Comparison of ENCODE assay signal across 12 mouse cellular contexts in the genomic region with DNA sequence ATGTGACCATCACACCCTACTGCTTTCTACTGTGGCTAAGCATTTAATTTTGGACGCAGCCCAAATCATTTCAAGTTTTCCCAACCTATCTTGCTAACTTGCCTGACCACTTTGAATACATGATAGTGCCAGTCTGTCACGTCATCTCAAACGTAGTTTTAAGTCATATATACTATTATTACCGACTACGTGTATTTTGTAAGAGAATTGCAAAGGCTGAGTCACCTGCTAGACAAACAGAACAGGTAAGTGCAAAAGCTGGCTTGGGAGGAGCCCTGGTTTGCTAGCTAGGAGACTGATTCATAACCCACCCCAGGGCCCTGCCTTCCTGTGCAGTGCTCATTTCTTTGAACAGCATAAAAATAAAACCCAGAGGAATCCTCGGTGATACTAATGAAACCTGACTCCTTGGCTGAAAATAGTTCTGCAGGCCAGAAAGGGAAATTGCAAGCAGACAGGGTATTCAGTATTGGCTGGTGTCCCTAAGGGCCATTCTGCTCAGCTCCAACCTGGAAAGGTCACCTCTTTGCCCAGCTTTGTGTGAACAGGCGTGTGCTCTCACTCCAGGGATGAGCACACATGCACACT.
DNase-seq lines count a peak whose midpoint lies in the region; ATAC-seq and TF ChIP-seq lines count a peak whose summit lies in the region.
"Had no signal": no experiment of that assay in that cellular context is flagged by ENCODE, and none has a peak within 500 bp of the region (broad histone marks: within the 10 kb centered on the region; RNA-seq: fewer than 3 reads in every experiment).

No protein-coding gene starts in this region.

- no peak for TF ChIP-seq CTCF in heart, postnatal 0 days (IDR thresholded peaks at IDR 0.05; ENCODE audit: low read depth)
- no peak for TF ChIP-seq CTCF in heart, adult 2 months (IDR thresholded peaks at IDR 0.05)

- H3K4me2 ChIP-seq in heart, postnatal 0 days (ENCODE audit: low read depth, low read length): no peak overlapping the region
- H3K4me2 ChIP-seq in limb, embryonic 13.5 days (replicated peaks): no peak overlapping the region
- H3K4me2 ChIP-seq: hindbrain, embryonic 15.5 days had no signal

- no peak for TF ChIP-seq POLR2A in heart, adult 2 months (IDR thresholded peaks at IDR 0.05; ENCODE audit: insufficient read depth, low read depth, low read length)

- H3K4me1 ChIP-seq in heart, postnatal 0 days (ENCODE audit: control insufficient read depth, insufficient read depth): peaks cover 18% of the 10 kb centered on the region
- H3K4me1 ChIP-seq in heart, adult 2 months (ENCODE audit: control insufficient read depth, insufficient read depth, low read length): peaks cover 3% of the 10 kb centered on the region; the same call in 1 of the 2 replicates
- H3K4me1 ChIP-seq in limb, embryonic 13.5 days: peaks cover 13% of the 10 kb centered on the region
- H3K4me1 ChIP-seq: hindbrain, embryonic 15.5 days had no signal

- H3K9me3 ChIP-seq in heart, postnatal 0 days (replicated peaks; ENCODE audit: control insufficient read depth, low read length): no peaks in the 10 kb centered on the region
- H3K9me3 ChIP-seq in limb, embryonic 13.5 days: no peaks in the 10 kb centered on the region
- H3K9me3 ChIP-seq: hindbrain, embryonic 15.5 days had no signal

- H3K79me2 ChIP-seq in heart, adult 2 months (replicated peaks; ENCODE audit: control insufficient read depth, insufficient read depth, low read length): no peaks in the 10 kb centered on the region

- 53% methylated on average over 7 of the region's 7 CpGs for WGBS in heart, postnatal 0 days
- 54% methylated on average over 7 of the region's 7 CpGs for WGBS in heart, adult 2 months
- WGBS in limb, embryonic 13.5 days: 64% methylated on average over 7 of the region's 7 CpGs

- H3K36me3 ChIP-seq in heart, postnatal 0 days (replicated peaks; ENCODE audit: control insufficient read depth, insufficient read depth, low read length): no peaks in the 10 kb centered on the region
- H3K36me3 ChIP-seq in heart, adult 2 months (ENCODE audit: control insufficient read depth, insufficient read depth, low read length): no peaks in the 10 kb centered on the region
- H3K36me3 ChIP-seq in limb, embryonic 13.5 days: no peaks in the 10 kb centered on the region
- H3K36me3 ChIP-seq: hindbrain, embryonic 15.5 days had no signal

- intact Hi-C loops in heart, adult 2 months (cut with DNase I): no loop called here

- no peak overlapping the region for H3K27ac ChIP-seq in heart, postnatal 0 days (ENCODE audit: low read depth)
- H3K27ac ChIP-seq in heart, adult 2 months: no peak overlapping the region
- no peak overlapping the region for H3K27ac ChIP-seq in limb, embryonic 13.5 days
- H3K27ac ChIP-seq: hindbrain, embryonic 15.5 days; macrophage had no signal

- peak; percentile 41; the same call in 1 of the 2 replicates for ATAC-seq in heart, postnatal 0 days (ENCODE audit: insufficient read depth, low read depth)
- ATAC-seq in limb, embryonic 13.5 days (ENCODE audit: low FRiP score, low read depth): peak; percentile 66
- ATAC-seq in megakaryocyte progenitor cell, adult 5-6 weeks (replicated peaks; ENCODE audit: poor library complexity): no peak

- no peak overlapping the region for H3K4me3 ChIP-seq in heart, postnatal 0 days (ENCODE audit: low read depth, low read length)
- H3K4me3 ChIP-seq in heart, adult 2 months: no peak overlapping the region
- no peak overlapping the region for H3K4me3 ChIP-seq in limb, embryonic 13.5 days
- H3K4me3 ChIP-seq: erythroblast, embryonic 14.5 days; hindbrain, embryonic 15.5 days had no signal

- H3K27me3 ChIP-seq in heart, postnatal 0 days (ENCODE audit: control insufficient read depth, insufficient read depth, low read length): no peaks in the 10 kb centered on the region
- H3K27me3 ChIP-seq in heart, adult 2 months (ENCODE audit: control insufficient read depth, insufficient read depth, low read length): no peaks in the 10 kb centered on the region
- H3K27me3 ChIP-seq in limb, embryonic 13.5 days: no peaks in the 10 kb centered on the region
- H3K27me3 ChIP-seq: hindbrain, embryonic 15.5 days had no signal

- H3K9ac ChIP-seq in heart, postnatal 0 days (replicated peaks; ENCODE audit: low read depth, low read length): no peak overlapping the region
- H3K9ac ChIP-seq in heart, adult 2 months (ENCODE audit: low read depth, low read length): no peak overlapping the region
- H3K9ac ChIP-seq in limb, embryonic 13.5 days: no peak overlapping the region
- H3K9ac ChIP-seq: hindbrain, embryonic 15.5 days had no signal

- no peak for DNase-seq in heart, postnatal 0 days (ENCODE audit: low spot score)
- no peak for DNase-seq in heart, adult 2 months
- peak; percentile 45 for DNase-seq in 416B (ENCODE audit: low read depth)
- DNase-seq in cerebellum, adult 18-20 months: peak; percentile 33 to 45
- DNase-seq in adrenal gland, adult 8-10 months: no peak
- DNase-seq in yolk sac, embryonic 10.5 days (ENCODE audit: low spot score): no peak
- DNase-seq: right cerebral cortex, postnatal 14 days had no signal

- no peak for TF ChIP-seq EP300 in heart, postnatal 0 days (IDR thresholded peaks at IDR 0.05; ENCODE audit: low read depth)
- TF ChIP-seq EP300 in heart, adult 2 months (IDR thresholded peaks at IDR 0.05; ENCODE audit: insufficient read depth, low read depth, low read length): no peak

Comparison
In these comparisons a context has a peak if more than half of its experiments do, and no peak if none do; other contexts are left out.
1. DNase-seq: peak in 416B (single experiment) and cerebellum, adult 18-20 months (2 of 2); none in heart, postnatal 0 days (single experiment), heart, adult 2 months (0 of 2), adrenal gland, adult 8-10 months (single experiment) and yolk sac, embryonic 10.5 days (single experiment).